Mouse (Mus musculus) gastrocnemius, postnatal 4 days (tissue): ENCODE measurements around the gene Vmn1r181. TPM values are rescaled to one million over a fixed set of nuclear protein-coding genes. Genes with fewer than 3 reads are reported as not detected.
"Not testable (repeated sequence)": the region's sequence is repeated elsewhere in the genome, so short reads cannot be mapped to it uniquely, and the experiment has no call there.

Source experiments
- DNase-seq, 2 experiments: peaks; one replicate each; pipeline ENCODE4 v3.0.0; 2021 to 2022; ENCODE audit warnings: low spot score in 2 of 2, mixed read lengths in 2 of 2
- long read RNA-seq, 2 experiments: library from polyadenylated mRNA; stranded (forward); transcript quantifications; one replicate each; pipeline ENCODE4 v2.0.0; 2021
- total RNA-seq, 2 experiments: library from RNA; stranded (reverse); gene quantifications; 2 replicates each; pipeline ENCODE4 v1.2.3; 2021

Vmn1r181 gene
- not detected for total RNA-seq
- long read RNA-seq, experiment 1: 0 reads
- long read RNA-seq, experiment 2: 0 reads

DNA sequence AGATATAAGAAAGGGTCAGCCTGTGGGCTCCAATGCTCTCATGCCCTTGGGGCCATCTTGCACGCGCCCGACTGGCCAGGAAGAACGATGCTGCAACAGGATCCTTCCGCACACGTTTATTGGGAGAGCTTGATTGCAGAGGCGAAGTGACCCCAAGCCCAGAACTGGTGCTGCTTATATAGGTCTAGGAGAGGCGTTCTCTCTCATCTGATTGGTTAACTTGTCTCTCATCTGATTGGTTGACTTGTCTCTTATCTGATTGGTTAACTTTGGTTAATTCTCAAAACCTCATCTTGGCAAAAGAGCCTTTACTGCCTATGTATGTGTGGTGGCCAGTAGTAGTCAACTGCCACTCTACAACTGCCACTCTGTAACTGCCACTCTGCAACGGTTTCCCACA, at the start of gene Vmn1r181:
TSS of gene Vmn1r181 (plus strand) at position 301 of the 400 bp plus-strand sequence.
- DNase-seq: not testable (repeated sequence)

GRCm38 (mm10) chr7:23926678-23927077, 47.7 kb upstream of the Vmn1r181 start, which contains the start of gene Vmn1r179:
Gene Vmn1r179, plus strand, starts transcription at chr7:23926978.
- no peak for DNase-seq

DNA sequence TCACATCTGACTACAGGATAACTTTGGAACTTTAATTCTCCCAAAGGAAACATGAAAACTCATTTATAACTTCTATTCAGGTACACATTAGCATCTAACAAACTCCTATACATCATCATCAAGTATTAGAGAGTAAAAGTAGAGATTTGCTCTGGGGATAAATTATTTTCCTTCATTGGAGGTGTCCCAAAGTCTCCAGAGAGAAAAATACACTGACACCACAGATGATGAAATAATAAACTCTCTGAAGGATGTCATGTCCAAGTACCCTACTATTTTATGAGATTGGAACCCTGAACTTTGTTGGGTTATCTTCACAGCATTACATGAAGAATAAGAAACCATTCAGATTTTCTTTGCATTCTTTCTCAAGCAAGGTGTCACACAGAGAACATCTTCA, 24.1 kb upstream of the Vmn1r181 start, which contains the start of gene Vmn1r180:
TSS of gene Vmn1r180 (plus strand) at position 301 of the 400 bp plus-strand sequence.
- no peak for DNase-seq

DNA sequence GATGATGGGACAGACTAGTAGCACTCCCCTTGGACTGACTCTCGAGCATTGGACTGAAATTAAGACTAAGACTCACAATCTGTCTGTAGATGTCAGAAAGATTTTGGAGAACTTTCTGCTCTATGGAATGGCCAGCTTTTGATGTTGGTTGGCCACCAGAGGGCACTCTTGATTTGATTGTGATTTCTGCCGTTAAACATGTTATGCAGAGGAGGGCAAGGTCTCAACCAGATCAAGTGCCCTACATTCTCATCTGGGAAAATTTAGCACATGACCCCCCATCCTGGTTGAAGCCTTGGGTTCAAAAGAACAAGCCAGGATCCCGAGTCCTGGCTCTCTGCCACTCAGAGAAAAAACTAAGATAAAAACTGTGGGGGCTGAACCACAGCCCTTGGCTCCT, 6.4 kb upstream of the Vmn1r181 start:
- DNase-seq: not testable (repeated sequence)

- DNase-seq: no peak
Observed at GRCm38 (mm10) chr7:24001391-24001790, 27.0 kb downstream of the Vmn1r181 start, which contains the start of gene V1rd19. Gene V1rd19, plus strand, starts transcription at chr7:24001691.

Other genes starting within 250 kb of the Vmn1r181 start
- gene Vmn1r174, start 222.3 kb upstream of the Vmn1r181 start, total RNA-seq: not detected
- gene Vmn1r175, start 164.0 kb upstream of the Vmn1r181 start, total RNA-seq: not detected
- gene Vmn1r176, start 137.2 kb upstream of the Vmn1r181 start, total RNA-seq: not detected
- not detected for gene Vmn1r177, start 108.2 kb upstream of the Vmn1r181 start, total RNA-seq
- gene Vmn1r178, start 82.6 kb upstream of the Vmn1r181 start, total RNA-seq: not detected
- not detected for gene Vmn1r179, start 47.6 kb upstream of the Vmn1r181 start, total RNA-seq
- not detected for gene Vmn1r180, start 24.0 kb upstream of the Vmn1r181 start, total RNA-seq
- not detected for gene V1rd19, start 27.1 kb downstream of the Vmn1r181 start, total RNA-seq
- gene Vmn1r183, start 78.6 kb downstream of the Vmn1r181 start, total RNA-seq: not detected
- gene Zfp180, start 107.3 kb downstream of the Vmn1r181 start, total RNA-seq: 1 to 10 TPM; 9.1 TPM
- 1 to 10 TPM; 4.4 to 4.5 TPM for gene Zfp112, start 137.7 kb downstream of the Vmn1r181 start, total RNA-seq
- 1 to 10 TPM; 6.1 to 8.6 TPM for gene Zfp235, start 159.6 kb downstream of the Vmn1r181 start, total RNA-seq
- gene Zfp114, start 200.4 kb downstream of the Vmn1r181 start, total RNA-seq: under 1 TPM; 0.57 to 0.83 TPM
- gene Zfp111, start 236.8 kb downstream of the Vmn1r181 start, total RNA-seq: 10 to 100 TPM in 1 of 2 experiments, 1 to 10 TPM in 1; 9.2 to 10.1 TPM